Mouse (Mus musculus): Measurements from ENCODE around the gene Reps2. TPM values are rescaled to one million over a fixed set of nuclear protein-coding genes. Genes with fewer than 3 reads are reported as not detected.

The Reps2 gene
- polyA plus RNA-seq, 1 experiment from 2014 or later, result 0.80 TPM

DNA sequence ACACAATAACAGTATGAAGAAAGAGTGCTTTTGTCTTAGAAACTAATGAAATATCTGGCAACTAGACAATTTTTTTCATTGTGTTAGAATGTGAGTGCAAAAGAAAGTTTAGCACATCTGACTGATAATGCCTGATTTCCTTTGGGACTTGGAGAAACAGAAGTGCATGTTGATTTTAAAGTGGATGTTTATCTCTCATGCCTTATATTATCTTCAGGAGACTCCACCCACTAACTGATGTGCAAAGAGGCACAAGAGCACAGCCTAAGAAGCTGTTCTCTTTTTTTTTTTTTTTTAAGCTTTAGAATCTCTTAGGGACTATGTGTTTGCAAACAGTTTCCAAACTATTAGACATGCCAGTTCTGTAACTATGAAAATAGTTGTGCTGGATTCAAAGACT, 7.7 kb upstream of the Reps2 start:
- H3K4me2 ChIP-seq (ENCODE audit: low read depth, low read length), result no peak overlapping the region
- H3K4me3 ChIP-seq (ENCODE audit: low read length), result no peak overlapping the region
- H3K9me3 ChIP-seq (ENCODE audit: control insufficient read depth, low read length), result no peaks in the 10 kb centered on the region
- no peak overlapping the region for H3K9ac ChIP-seq (ENCODE audit: low read length)
- ATAC-seq (ENCODE audit: low read depth), result no peak
- H3K36me3 ChIP-seq (ENCODE audit: control insufficient read depth, insufficient read depth, low read length), result no peaks in the 10 kb centered on the region
- no peak overlapping the region for H3K27ac ChIP-seq (ENCODE audit: low read length)
- H3K27me3 ChIP-seq (ENCODE audit: control insufficient read depth, insufficient read depth, low read depth, low read length), result peaks cover 2% of the 10 kb centered on the region
- H3K4me1 ChIP-seq (replicated peaks; ENCODE audit: control insufficient read depth, insufficient read depth, low read length), result no peaks in the 10 kb centered on the region

- H3K27me3 ChIP-seq (ENCODE audit: control insufficient read depth, insufficient read depth, low read depth, low read length), result no peaks in the 10 kb centered on the region; the same call in 1 of the 2 replicates
- peak overlapping the region; percentile 61 for H3K4me3 ChIP-seq (ENCODE audit: low read length)
- no peaks in the 10 kb centered on the region for H3K36me3 ChIP-seq (ENCODE audit: control insufficient read depth, insufficient read depth, low read length)
- H3K9me3 ChIP-seq (ENCODE audit: control insufficient read depth, low read length), result no peaks in the 10 kb centered on the region
- ATAC-seq (ENCODE audit: low read depth), result no peak
- no peaks in the 10 kb centered on the region for H3K4me1 ChIP-seq (replicated peaks; ENCODE audit: control insufficient read depth, insufficient read depth, low read length)
- WGBS, result 20% methylated on average over 4 of the region's 4 CpGs
- peak overlapping the region; percentile 86 for H3K4me2 ChIP-seq (ENCODE audit: low read depth, low read length)
- H3K27ac ChIP-seq (ENCODE audit: low read length), result no peak overlapping the region
- H3K9ac ChIP-seq (ENCODE audit: low read length), result no peak overlapping the region; the same call in 1 of the 2 replicates
Observed at GRCm38 (mm10) chrX:162643789-162644092, 292 bp upstream of the Reps2 start.

- no peaks in the 10 kb centered on the region; the same call in 1 of the 2 replicates for H3K27me3 ChIP-seq (ENCODE audit: control insufficient read depth, insufficient read depth, low read depth, low read length)
- H3K9ac ChIP-seq (ENCODE audit: low read length), result no peak overlapping the region
- no peaks in the 10 kb centered on the region for H3K36me3 ChIP-seq (ENCODE audit: control insufficient read depth, insufficient read depth, low read length)
- H3K4me1 ChIP-seq (replicated peaks; ENCODE audit: control insufficient read depth, insufficient read depth, low read length), result no peaks in the 10 kb centered on the region
- H3K27ac ChIP-seq (ENCODE audit: low read length), result no peak overlapping the region
- ATAC-seq (ENCODE audit: low read depth), result 0 out of 2 replicates have a peak, but pooled peaks have one; percentile 6
- WGBS, result 39% methylated on average over 11 of the region's 11 CpGs
- peak overlapping the region; percentile 86 for H3K4me2 ChIP-seq (ENCODE audit: low read depth, low read length)
- H3K9me3 ChIP-seq (ENCODE audit: control insufficient read depth, low read length), result no peaks in the 10 kb centered on the region
- H3K4me3 ChIP-seq (ENCODE audit: low read length), result peak overlapping the region; percentile 61
Observed at GRCm38 (mm10) chrX:162642402-162643090, 903 bp downstream of the Reps2 start.

DNA sequence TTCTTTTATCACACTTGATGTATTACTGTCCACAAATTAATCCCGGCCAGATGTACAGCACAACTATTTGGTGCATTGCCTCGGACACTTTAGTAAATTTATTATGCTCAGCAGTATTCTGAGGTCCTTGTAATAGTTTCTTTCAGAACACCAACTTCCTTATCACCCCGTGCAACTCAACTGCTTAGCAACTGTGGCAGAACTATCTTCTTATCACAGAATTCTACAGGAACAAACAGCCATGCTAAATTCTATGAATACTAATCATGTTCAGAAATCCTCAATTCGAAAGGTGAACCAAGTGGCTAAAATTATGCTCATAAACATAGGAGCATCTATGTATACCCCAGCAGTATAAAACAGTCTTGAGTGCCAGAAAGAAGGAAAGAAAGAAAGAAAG, 1.7 kb downstream of the Reps2 start:
- H3K27ac ChIP-seq (ENCODE audit: low read length), result no peak overlapping the region
- H3K4me3 ChIP-seq (ENCODE audit: low read length), result no peak overlapping the region
- no peaks in the 10 kb centered on the region for H3K36me3 ChIP-seq (ENCODE audit: control insufficient read depth, insufficient read depth, low read length)
- 70% methylated on average over 4 of the region's 4 CpGs for WGBS
- no peak for ATAC-seq (ENCODE audit: low read depth)
- H3K9ac ChIP-seq (ENCODE audit: low read length), result no peak overlapping the region
- no peak overlapping the region for H3K4me2 ChIP-seq (ENCODE audit: low read depth, low read length)
- H3K4me1 ChIP-seq (replicated peaks; ENCODE audit: control insufficient read depth, insufficient read depth, low read length), result no peaks in the 10 kb centered on the region
- H3K27me3 ChIP-seq (ENCODE audit: control insufficient read depth, insufficient read depth, low read depth, low read length), result no peaks in the 10 kb centered on the region; the same call in 1 of the 2 replicates
- no peaks in the 10 kb centered on the region for H3K9me3 ChIP-seq (ENCODE audit: control insufficient read depth, low read length)

GRCm38 (mm10) chrX:162635159-162635558, 8.3 kb downstream of the Reps2 start:
- Histone ChIP-seq H3K27ac (ENCODE audit: low read length) (no peak overlapping the region), H3K4me3 (ENCODE audit: low read length) (no peak overlapping the region), H3K4me2 (ENCODE audit: low read depth, low read length) (no peak overlapping the region), H3K4me1 (replicated peaks; ENCODE audit: control insufficient read depth, insufficient read depth, low read length) (no peaks in the 10 kb centered on the region), H3K36me3 (ENCODE audit: control insufficient read depth, insufficient read depth, low read length) (no peaks in the 10 kb centered on the region), H3K27me3 (ENCODE audit: control insufficient read depth, insufficient read depth, low read depth, low read length) (no peaks in the 10 kb centered on the region; the same call in 1 of the 2 replicates), H3K9me3 (ENCODE audit: control insufficient read depth, low read length) (no peaks in the 10 kb centered on the region), H3K9ac (ENCODE audit: low read length) (no peak overlapping the region)
- ATAC-seq (ENCODE audit: low read depth), result no peak
- 27% methylated on average over 2 of the region's 2 CpGs for WGBS

- Histone ChIP-seq H3K27ac (ENCODE audit: low read length) (no peak overlapping the region), H3K36me3 (ENCODE audit: control insufficient read depth, insufficient read depth, low read length) (no peaks in the 10 kb centered on the region), H3K4me1 (replicated peaks; ENCODE audit: control insufficient read depth, insufficient read depth, low read length) (no peaks in the 10 kb centered on the region), H3K27me3 (ENCODE audit: control insufficient read depth, insufficient read depth, low read depth, low read length) (no peaks in the 10 kb centered on the region), H3K9me3 (ENCODE audit: control insufficient read depth, low read length) (no peaks in the 10 kb centered on the region), H3K9ac (ENCODE audit: low read length) (no peak overlapping the region), H3K4me2 (ENCODE audit: low read depth, low read length) (no peak overlapping the region), H3K4me3 (ENCODE audit: low read length) (no peak overlapping the region)
- WGBS, result 60% methylated on average over 1 of the region's 1 CpGs
- ATAC-seq (ENCODE audit: low read depth), result no peak
Observed at GRCm38 (mm10) chrX:162622091-162622437, 21.4 kb downstream of the Reps2 start.

DNA sequence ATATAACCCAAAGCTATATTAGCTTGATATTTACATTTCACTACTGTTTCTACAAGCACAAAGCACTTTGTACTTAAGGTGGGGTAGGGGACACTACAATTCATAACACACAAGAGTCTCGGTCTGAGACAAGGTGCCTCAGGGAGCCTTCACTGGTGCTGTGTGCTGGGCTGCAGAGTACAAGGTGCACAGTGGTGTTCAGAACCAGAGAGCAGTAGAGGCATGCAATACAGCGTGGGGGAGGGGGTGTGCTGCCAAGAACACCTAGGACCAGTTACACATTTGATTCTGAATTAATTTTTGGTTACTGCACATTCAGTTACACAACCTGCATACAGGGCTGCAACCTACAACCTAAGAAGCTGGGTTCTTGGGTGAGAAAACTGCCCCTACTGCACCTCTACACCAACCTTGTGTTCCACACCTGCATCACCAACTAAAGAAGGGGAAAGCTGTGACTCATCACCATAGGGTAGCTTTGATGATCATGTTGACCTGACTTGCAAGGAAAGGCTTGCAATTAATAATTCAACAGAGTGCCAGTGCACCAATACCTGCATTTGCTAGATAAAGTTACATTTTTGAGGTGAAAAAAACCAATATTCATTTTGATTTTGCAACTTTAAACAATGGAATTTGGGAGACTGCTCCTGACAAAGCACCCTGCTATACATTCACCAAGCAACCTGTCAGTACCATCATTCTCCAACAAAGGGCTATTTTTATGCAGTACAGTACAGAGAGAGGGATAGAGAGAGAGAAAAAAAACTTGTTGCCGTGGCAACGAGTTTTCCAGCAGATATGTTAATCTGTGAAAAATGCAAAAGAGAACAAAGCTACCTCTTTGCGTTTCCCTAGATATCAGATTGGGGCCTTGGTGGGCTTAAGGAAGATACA, 22.0 kb downstream of the Reps2 start:
- H3K4me2 ChIP-seq (ENCODE audit: low read depth, low read length), result no peak overlapping the region
- H3K4me1 ChIP-seq (replicated peaks; ENCODE audit: control insufficient read depth, insufficient read depth, low read length), result no peaks in the 10 kb centered on the region
- H3K36me3 ChIP-seq (ENCODE audit: control insufficient read depth, insufficient read depth, low read length), result no peaks in the 10 kb centered on the region
- no peak overlapping the region for H3K9ac ChIP-seq (ENCODE audit: low read length)
- 71% methylated on average over 5 of the region's 5 CpGs for WGBS
- H3K27me3 ChIP-seq (ENCODE audit: control insufficient read depth, insufficient read depth, low read depth, low read length), result no peaks in the 10 kb centered on the region
- H3K9me3 ChIP-seq (ENCODE audit: control insufficient read depth, low read length), result no peaks in the 10 kb centered on the region
- no peak overlapping the region for H3K27ac ChIP-seq (ENCODE audit: low read length)
- no peak overlapping the region for H3K4me3 ChIP-seq (ENCODE audit: low read length)
- ATAC-seq (ENCODE audit: low read depth), result no peak

DNA sequence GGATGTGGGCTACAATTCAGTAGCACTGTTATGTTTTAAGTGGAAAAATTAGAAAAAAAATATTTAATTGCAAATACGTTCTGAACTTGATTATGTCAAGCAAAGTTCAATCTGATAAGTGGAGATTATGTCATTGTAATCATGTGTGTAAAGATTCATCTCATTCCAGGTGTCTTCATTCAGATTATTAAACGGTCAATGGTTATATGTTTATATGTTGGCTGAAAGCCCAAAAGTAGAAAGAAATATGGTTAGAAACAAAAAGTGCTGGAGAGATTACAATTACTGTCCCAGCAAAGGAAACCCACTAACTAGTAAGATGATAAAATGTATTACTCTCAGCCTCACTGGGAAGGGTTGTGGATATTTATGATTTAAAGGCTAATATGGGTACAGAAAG, 23.7 kb downstream of the Reps2 start:
- no peak overlapping the region for H3K4me3 ChIP-seq (ENCODE audit: low read length)
- no peaks in the 10 kb centered on the region for H3K9me3 ChIP-seq (ENCODE audit: control insufficient read depth, low read length)
- no peaks in the 10 kb centered on the region for H3K36me3 ChIP-seq (ENCODE audit: control insufficient read depth, insufficient read depth, low read length)
- no peaks in the 10 kb centered on the region for H3K4me1 ChIP-seq (replicated peaks; ENCODE audit: control insufficient read depth, insufficient read depth, low read length)
- 44% methylated on average over 2 of the region's 2 CpGs for WGBS
- H3K4me2 ChIP-seq (ENCODE audit: low read depth, low read length), result no peak overlapping the region
- no peaks in the 10 kb centered on the region for H3K27me3 ChIP-seq (ENCODE audit: control insufficient read depth, insufficient read depth, low read depth, low read length)
- ATAC-seq (ENCODE audit: low read depth), result no peak
- no peak overlapping the region for H3K9ac ChIP-seq (ENCODE audit: low read length)
- no peak overlapping the region for H3K27ac ChIP-seq (ENCODE audit: low read length)

GRCm38 (mm10) chrX:162618547-162618946, 24.9 kb downstream of the Reps2 start:
- Histone ChIP-seq H3K27ac (ENCODE audit: low read length) (no peak overlapping the region), H3K36me3 (ENCODE audit: control insufficient read depth, insufficient read depth, low read length) (no peaks in the 10 kb centered on the region), H3K27me3 (ENCODE audit: control insufficient read depth, insufficient read depth, low read depth, low read length) (no peaks in the 10 kb centered on the region), H3K9ac (ENCODE audit: low read length) (no peak overlapping the region), H3K4me3 (ENCODE audit: low read length) (no peak overlapping the region), H3K4me1 (replicated peaks; ENCODE audit: control insufficient read depth, insufficient read depth, low read length) (no peaks in the 10 kb centered on the region), H3K4me2 (ENCODE audit: low read depth, low read length) (no peak overlapping the region), H3K9me3 (ENCODE audit: control insufficient read depth, low read length) (no peaks in the 10 kb centered on the region)
- ATAC-seq (ENCODE audit: low read depth), result no peak
- WGBS, result 91% methylated on average over 3 of the region's 3 CpGs
